Mouse (Mus musculus) liver, adult 10 weeks (tissue): ENCODE measurements around the gene Dvl2. TPM values are rescaled to one million over a fixed set of nuclear protein-coding genes. Genes with fewer than 3 reads are reported as not detected.

ENCODE experiments used
- polyA plus RNA-seq: library from polyadenylated mRNA; stranded (reverse); fragments of 350-450 nt; fragmentation: Illumina TruSeq; extraction: RNeasy Lipid Tissue Mini Kit (QIAGEN cat#74804); gene quantifications from one replicate; pipeline ENCODE4 v1.2.3, GENCODE M21; 2014; ENCODE audit warnings: low read depth, low replicate concordance

Gene Dvl2
- polyA plus RNA-seq = 0.37 TPM

GRCm38 (mm10) chr11:70000396-70000898 is at the start of gene Dvl2:
Dvl2 (plus strand) TSS chr11:70000595.

GRCm38 (mm10) chr11:69964650-69965270 is 35.6 kb upstream of the Dvl2 start, which contains the start of gene Cldn7:
Cldn7 (plus strand) TSS chr11:69964779.

GRCm38 (mm10) chr11:69981141-69981762 is 19.1 kb upstream of the Dvl2 start, which contains the start of gene Ctdnep1:
Ctdnep1 (plus strand) TSS chr11:69981156.

GRCm38 (mm10) chr11:69982225-69982624 is 18.2 kb upstream of the Dvl2 start, which contains the start of gene Elp5:
Elp5 (minus strand) TSS chr11:69982517.

GRCm38 (mm10) chr11:69990850-69991691 is 9.3 kb upstream of the Dvl2 start, which contains the start of gene Gabarap:
Gabarap (plus strand) TSS chr11:69991143.

GRCm38 (mm10) chr11:69995391-69995960 is 4.9 kb upstream of the Dvl2 start, which contains the start of gene Phf23:
Phf23 (plus strand) TSS chr11:69995777.

GRCm38 (mm10) chr11:70014880-70015558 is 14.6 kb downstream of the Dvl2 start, which contains the start of gene Acadvl:
Acadvl (minus strand) TSS chr11:70015411.

GRCm38 (mm10) chr11:70016669-70017068 is 16.3 kb downstream of the Dvl2 start, which contains the start of gene Dlg4:
Dlg4 (plus strand) TSS chr11:70016942.

GRCm38 (mm10) chr11:70053898-70054570 is 53.6 kb downstream of the Dvl2 start, which contains the start of gene Asgr1:
Asgr1 (plus strand) TSS chr11:70054085.

Other genes with a start within 250 kb of the Dvl2 start
- 7.7 TPM for gene Polr2a, start 242.0 kb upstream of the Dvl2 start, polyA plus RNA-seq
- not detected for gene Slc35g3, start 238.6 kb upstream of the Dvl2 start, polyA plus RNA-seq
- gene Zbtb4, start 234.7 kb upstream of the Dvl2 start, polyA plus RNA-seq = 4.1 TPM
- 0.58 TPM for gene Chrnb1, start 204.7 kb upstream of the Dvl2 start, polyA plus RNA-seq
- 0.29 TPM for gene Fgf11, start 198.7 kb upstream of the Dvl2 start, polyA plus RNA-seq
- gene Tmem102, start 195.0 kb upstream of the Dvl2 start, polyA plus RNA-seq = 3.6 TPM
- gene Gm39566, start 185.3 kb upstream of the Dvl2 start, polyA plus RNA-seq = not detected
- gene Spem2, start 182.1 kb upstream of the Dvl2 start, polyA plus RNA-seq = not detected
- not detected for gene Spem1, start 178.4 kb upstream of the Dvl2 start, polyA plus RNA-seq
- gene Nlgn2, start 162.8 kb upstream of the Dvl2 start, polyA plus RNA-seq = 0.11 TPM
- gene Tmem256, start 162.1 kb upstream of the Dvl2 start, polyA plus RNA-seq = 58.8 TPM
- 1.1 TPM for gene Plscr3, start 154.2 kb upstream of the Dvl2 start, polyA plus RNA-seq
- gene Tnk1, start 141.9 kb upstream of the Dvl2 start, polyA plus RNA-seq = not detected
- gene Tmem95, start 122.6 kb upstream of the Dvl2 start, polyA plus RNA-seq = not detected
- gene Kctd11, start 119.2 kb upstream of the Dvl2 start, polyA plus RNA-seq = 0.42 TPM
- 0.40 TPM for gene Acap1, start 105.1 kb upstream of the Dvl2 start, polyA plus RNA-seq
- not detected for gene 2810408A11Rik, start 99.6 kb upstream of the Dvl2 start, polyA plus RNA-seq
- 3.0 TPM for gene Neurl4, start 99.5 kb upstream of the Dvl2 start, polyA plus RNA-seq
- 9.6 TPM for gene Gps2, start 86.7 kb upstream of the Dvl2 start, polyA plus RNA-seq
- gene Eif5a, start 78.6 kb upstream of the Dvl2 start, polyA plus RNA-seq = 155 TPM
- not detected for gene Ybx2, start 64.8 kb upstream of the Dvl2 start, polyA plus RNA-seq
- not detected for gene Slc2a4, start 52.4 kb upstream of the Dvl2 start, polyA plus RNA-seq
- 0.40 TPM for gene Cldn7, start 35.8 kb upstream of the Dvl2 start, polyA plus RNA-seq
- 25.5 TPM for gene Ctdnep1, start 19.4 kb upstream of the Dvl2 start, polyA plus RNA-seq
- 9.7 TPM for gene Elp5, start 18.1 kb upstream of the Dvl2 start, polyA plus RNA-seq
- 367 TPM for gene Gabarap, start 9.5 kb upstream of the Dvl2 start, polyA plus RNA-seq
- gene Phf23, start 4.8 kb upstream of the Dvl2 start, polyA plus RNA-seq = 7.1 TPM
- gene Acadvl, start 14.8 kb downstream of the Dvl2 start, polyA plus RNA-seq = 60.6 TPM
- gene Dlg4, start 16.3 kb downstream of the Dvl2 start, polyA plus RNA-seq = 0.13 TPM
- 171 TPM for gene Asgr1, start 53.5 kb downstream of the Dvl2 start, polyA plus RNA-seq
- gene Asgr2, start 92.0 kb downstream of the Dvl2 start, polyA plus RNA-seq = 93.1 TPM
- gene Mgl2, start 129.7 kb downstream of the Dvl2 start, polyA plus RNA-seq = 0.24 TPM
- gene Clec10a, start 155.6 kb downstream of the Dvl2 start, polyA plus RNA-seq = 0.37 TPM
- gene Slc16a11, start 212.2 kb downstream of the Dvl2 start, polyA plus RNA-seq = 0.61 TPM
- 0.53 TPM for gene Slc16a13, start 220.5 kb downstream of the Dvl2 start, polyA plus RNA-seq
- gene Bcl6b, start 229.2 kb downstream of the Dvl2 start, polyA plus RNA-seq = 1.5 TPM
- 2.0 TPM for gene 0610010K14Rik, start 237.3 kb downstream of the Dvl2 start, polyA plus RNA-seq
- 1.0 TPM for gene Gm21988, start 239.2 kb downstream of the Dvl2 start, polyA plus RNA-seq
- 21.2 TPM for gene Rnasek, start 239.2 kb downstream of the Dvl2 start, polyA plus RNA-seq